Mouse (Mus musculus) bone marrow, adult 2 months (tissue): ENCODE measurements around the gene Uck2.

ENCODE experiments used
- CTCF ChIP-seq: fragments of 200-500 bp; IDR thresholded peaks from 2 replicates; pipeline ENCODE4 v1.5.1; 2011; ENCODE audit warnings: low read length, control low read depth; ENCODE audit not compliant: control insufficient read depth, insufficient read depth
- POLR2A ChIP-seq: fragments of 200-500 bp; IDR thresholded peaks from 2 replicates; pipeline ENCODE4 v1.6.1; 2011; ENCODE audit warnings: low read depth, mild to moderate bottlenecking, control low read depth, low read length, borderline replicate concordance; ENCODE audit not compliant: control insufficient read depth

DNA sequence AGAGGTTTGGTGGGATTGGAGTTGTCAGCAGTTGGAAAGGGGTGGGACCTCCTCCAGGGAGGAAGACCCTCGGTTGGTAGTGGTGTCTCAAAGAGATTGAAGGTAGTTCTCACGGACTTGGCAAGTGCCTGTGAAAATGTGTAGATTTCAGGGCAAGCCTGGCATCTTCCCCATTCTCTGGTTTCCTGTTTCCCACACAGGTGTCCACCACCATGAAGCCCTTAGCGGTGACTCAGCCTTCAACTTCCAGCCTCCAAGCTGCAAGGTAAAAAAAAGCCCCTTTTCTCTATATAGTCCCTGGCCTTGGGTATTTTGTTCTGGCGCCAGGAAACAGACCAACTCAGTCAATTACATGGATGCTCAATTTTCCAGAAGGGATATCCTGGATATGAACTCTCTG lies 19.8 kb downstream of the Uck2 start:
- TF ChIP-seq CTCF (no peak), POLR2A (no peak)
